Mouse (Mus musculus) ovary, postnatal 10 days (tissue): ENCODE data around the gene Zdhhc19.
"Not testable (repeated sequence)": the region's sequence is repeated elsewhere in the genome, so short reads cannot be mapped to it uniquely, and the experiment has no call there.

ENCODE experiments used
- DNase-seq: peaks from one replicate; pipeline ENCODE4 v3.0.0; 2022; ENCODE audit warnings: low spot score

The Zdhhc19 gene

DNA sequence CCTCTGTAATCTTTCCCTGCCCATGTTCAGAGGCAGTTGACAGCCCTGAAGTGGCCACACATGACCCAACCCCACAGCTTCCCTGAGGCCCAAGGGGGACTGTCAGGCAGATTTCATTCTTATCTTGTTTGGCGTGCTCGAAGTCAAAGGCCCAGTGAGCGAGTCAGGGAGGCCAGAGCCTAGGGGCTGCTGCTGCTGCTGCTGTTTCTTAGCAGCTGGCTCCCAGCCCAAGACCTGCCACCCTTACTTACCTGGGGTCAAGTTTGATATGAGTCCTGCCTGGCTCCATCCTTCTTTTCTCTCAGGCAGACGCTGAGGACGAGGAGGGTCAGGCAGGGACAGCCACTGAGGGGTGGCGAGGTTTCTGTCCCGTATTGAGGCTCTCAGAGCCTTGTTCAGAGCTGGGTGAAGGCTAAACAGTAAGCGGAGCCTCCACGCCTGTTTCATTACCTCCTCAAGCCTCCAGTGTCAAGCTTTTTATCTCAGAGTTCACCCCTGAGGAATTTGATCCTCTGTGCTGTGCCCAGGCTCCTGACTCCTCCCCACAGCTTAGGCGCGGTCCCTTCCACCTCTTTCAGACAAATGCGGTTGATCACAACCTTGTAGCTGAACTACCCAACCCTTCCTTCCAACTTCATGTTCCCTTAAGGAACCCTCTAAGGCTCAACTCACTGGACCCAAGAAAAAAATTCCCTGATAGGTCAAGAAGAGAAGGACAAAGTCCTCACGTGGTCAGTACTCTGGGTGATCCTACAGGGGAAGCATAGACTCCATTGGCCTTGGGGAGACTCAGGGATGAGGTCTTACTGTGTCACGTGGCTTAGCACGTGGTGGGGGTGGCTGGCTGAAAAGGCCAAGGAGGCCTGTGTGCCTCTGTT lies 8.6 kb upstream of the Zdhhc19 start, which contains the start of gene Slc51a:
Gene Slc51a, minus strand, starts transcription at position 646 of the 878 bp plus-strand sequence.
- no peak for DNase-seq

GRCm38 (mm10) chr16:32488939-32489338 lies 7.1 kb upstream of the Zdhhc19 start:
- no peak for DNase-seq

- not testable (repeated sequence) for DNase-seq
These were observed 1.7 kb upstream of the Zdhhc19 start for GRCm38 (mm10) chr16:32494371-32494770.

- DNase-seq = no peak
These were observed 2.9 kb downstream of the Zdhhc19 start for GRCm38 (mm10) chr16:32498996-32499395.

GRCm38 (mm10) chr16:32499430-32500037 lies 3.5 kb downstream of the Zdhhc19 start:
- peak; percentile 84 for DNase-seq

DNA sequence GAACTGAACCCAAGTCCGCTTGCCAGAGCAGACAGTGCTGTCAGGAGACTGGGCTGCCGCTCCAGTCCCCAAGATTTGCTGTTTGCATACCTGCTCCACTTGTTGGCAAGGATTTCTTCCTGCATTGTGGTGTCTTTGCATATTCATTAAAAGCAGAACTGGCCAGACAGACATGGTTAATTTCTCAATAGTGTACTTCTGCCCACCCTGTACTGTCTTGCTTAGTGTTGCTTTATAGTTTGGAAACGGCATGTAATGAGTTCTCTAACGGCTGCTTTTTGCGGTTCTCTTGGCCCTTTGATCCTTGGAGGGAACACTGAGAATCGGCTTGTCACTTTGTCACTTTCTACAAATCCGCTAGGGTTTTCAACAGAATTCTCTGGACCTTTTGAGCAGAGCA lies 5.4 kb downstream of the Zdhhc19 start:
- DNase-seq = no peak

GRCm38 (mm10) chr16:32502621-32503335 lies 6.7 kb downstream of the Zdhhc19 start:
- no peak for DNase-seq

- DNase-seq = no peak
These were observed 7.6 kb downstream of the Zdhhc19 start for GRCm38 (mm10) chr16:32503633-32504032.

- DNase-seq = no peak
These were observed 10.2 kb downstream of the Zdhhc19 start for GRCm38 (mm10) chr16:32506298-32506697.

- no peak for DNase-seq
These were observed 10.8 kb downstream of the Zdhhc19 start for GRCm38 (mm10) chr16:32506868-32507267.

- no peak for DNase-seq
These were observed 11.3 kb downstream of the Zdhhc19 start for GRCm38 (mm10) chr16:32507407-32507806.

- no peak for DNase-seq
These were observed 12.0 kb downstream of the Zdhhc19 start for GRCm38 (mm10) chr16:32508035-32508434.

- no peak for DNase-seq
These were observed 12.5 kb downstream of the Zdhhc19 start for GRCm38 (mm10) chr16:32508506-32509065.

- DNase-seq = no peak
These were observed 13.2 kb downstream of the Zdhhc19 start for GRCm38 (mm10) chr16:32509066-32509942.

DNA sequence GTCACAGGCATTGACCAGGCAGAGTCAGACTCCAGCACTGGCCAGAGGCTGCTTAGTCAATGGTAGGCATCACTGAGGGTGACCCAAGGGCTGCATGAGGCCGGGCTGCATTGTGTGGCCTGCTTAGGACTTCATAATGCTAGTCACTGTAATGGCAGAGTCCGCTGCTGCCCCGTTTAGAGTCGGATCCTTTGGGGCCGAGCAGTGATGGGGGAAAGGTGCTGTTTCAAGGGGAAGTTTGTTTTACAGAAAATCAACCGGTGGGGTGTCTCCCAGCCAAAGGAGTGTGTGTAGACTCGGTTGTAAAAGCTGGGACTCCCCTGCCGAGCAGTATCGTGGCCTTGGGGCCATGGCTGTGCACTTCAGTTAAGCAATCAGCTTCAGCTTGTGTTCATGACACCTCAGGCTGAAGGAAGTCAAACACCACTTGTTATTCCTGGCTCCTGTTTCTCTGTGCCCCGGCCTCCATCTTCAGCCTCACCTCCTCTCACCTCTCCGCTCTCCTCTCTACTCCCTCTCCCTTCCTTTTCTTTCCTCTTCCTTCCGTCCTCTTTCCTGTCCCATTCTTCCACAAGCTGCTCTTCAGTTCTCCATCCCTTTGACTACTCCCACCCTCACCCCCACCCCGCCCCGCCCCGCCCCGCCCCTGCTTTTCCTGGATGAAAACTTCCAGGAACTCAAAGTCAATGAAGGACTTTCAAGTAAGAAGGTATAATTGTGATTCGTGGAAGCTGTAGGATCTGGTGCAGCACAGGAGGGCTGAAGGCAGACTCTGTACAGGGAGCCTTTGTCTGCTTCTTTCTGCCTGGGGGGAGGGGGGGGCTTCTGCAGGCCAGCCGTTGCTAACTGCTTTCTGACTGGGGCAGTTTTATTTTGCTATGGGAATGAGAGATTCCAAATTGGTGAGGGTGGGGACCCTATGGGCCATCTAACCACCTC lies 14.6 kb downstream of the Zdhhc19 start:
- no peak for DNase-seq

DNA sequence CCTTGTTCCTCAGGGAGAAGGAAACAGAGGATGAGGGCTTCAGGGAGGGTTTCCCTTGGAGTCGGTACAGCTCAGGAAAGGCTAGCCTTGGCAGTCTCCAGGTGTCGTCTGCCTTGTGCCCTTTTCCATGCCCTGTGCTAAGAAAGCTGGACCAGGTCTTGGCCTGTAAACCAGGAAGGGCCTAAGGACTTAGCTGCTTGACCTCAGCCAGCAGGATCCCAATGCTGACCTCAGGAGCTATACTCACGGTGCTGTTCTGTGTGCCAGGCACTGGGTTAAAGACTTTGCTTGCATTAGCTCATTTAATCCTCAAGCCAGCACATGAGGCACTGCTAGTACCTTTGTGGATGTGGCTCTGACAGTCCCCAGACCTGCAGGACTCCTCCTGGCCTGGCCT lies 15.3 kb downstream of the Zdhhc19 start:
- DNase-seq = no peak

DNA sequence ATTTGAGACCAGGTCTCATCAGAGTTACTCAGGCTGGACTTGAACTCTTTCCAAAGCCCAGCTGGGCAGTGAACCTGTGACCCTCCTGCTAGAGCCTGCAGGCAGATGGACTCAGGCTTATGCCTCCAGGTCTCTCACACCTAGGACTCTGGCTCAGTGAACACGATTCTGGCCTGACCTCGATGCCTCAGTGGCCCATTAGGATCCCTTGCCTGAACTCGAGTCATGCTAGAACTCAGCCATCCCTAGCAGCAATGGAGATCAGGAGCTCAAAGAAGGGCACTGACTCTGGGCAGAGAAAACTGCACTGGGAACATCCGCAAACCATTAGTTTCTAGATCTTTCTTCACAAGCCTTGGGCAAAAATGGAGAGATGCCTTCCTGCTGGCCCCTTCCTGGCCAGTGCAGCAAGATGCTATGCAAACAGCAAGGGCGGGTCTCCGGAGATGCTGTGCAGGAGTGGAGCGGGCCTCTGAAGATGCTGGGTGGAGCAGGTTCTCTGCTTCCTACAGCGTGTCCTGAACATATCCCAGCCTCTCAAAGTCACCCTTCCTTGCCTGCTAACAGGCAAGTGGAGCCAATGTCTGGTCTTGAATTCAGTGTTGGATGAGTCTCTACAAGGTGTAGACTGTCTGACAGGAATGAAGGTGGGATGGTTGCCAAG lies 15.9 kb downstream of the Zdhhc19 start:
- DNase-seq = no peak

- DNase-seq = no peak
These were observed 16.9 kb downstream of the Zdhhc19 start for GRCm38 (mm10) chr16:32512921-32513320.

DNA sequence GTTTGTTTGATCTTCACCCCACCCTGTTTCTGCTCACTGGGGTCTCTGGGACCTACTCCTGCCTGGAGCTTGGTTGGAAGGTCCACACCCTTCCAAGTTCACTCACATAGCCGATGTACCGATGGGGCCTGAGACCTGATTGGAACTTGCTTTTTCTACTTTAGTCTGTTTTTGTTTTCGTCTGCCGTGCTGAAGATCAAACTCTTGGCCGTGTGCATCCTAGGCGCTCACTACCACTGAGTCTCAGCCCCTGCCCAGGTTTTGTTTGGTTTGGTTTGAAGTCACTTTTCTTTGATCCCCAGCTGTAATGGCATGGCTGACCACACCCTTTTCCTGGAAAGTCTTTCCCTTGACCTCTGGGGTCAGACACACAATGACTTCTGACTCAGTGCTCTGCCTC lies 17.3 kb downstream of the Zdhhc19 start:
- DNase-seq = no peak

GRCm38 (mm10) chr16:32513948-32514347 lies 17.9 kb downstream of the Zdhhc19 start:
- no peak for DNase-seq
